Mouse (Mus musculus) macrophage (primary cell): ENCODE results near the gene Dnase1l3. TPM values are rescaled to one million over a fixed set of nuclear protein-coding genes. Genes with fewer than 3 reads are reported as not detected.

Experiments used
- H3K27ac ChIP-seq: fragments of 350-480 bp; formaldehyde crosslinking; 2 replicates; pipeline ENCODE4 v1.9.0; 2021
- H3K36me3 ChIP-seq: fragments of 350-480 bp; formaldehyde crosslinking; 2 replicates; pipeline ENCODE4 v1.9.0; 2021; ENCODE audit errors: inconsistent target
- H3K4me3 ChIP-seq: fragments of 350-480 bp; formaldehyde crosslinking; 2 replicates; pipeline ENCODE4 v1.9.0; 2021; ENCODE audit errors: inconsistent target
- H3K79me2 ChIP-seq: fragments of 350-480 bp; formaldehyde crosslinking; 2 replicates; pipeline ENCODE4 v1.9.0; 2021; ENCODE audit errors: inconsistent target
- WGBS: methylation state at CpG from one replicate; pipeline ENCODE4 v1.1.7; 2026; ENCODE audit warnings: inconsistent platforms; ENCODE audit not compliant: missing documents; 5-methylcytosine and 5-hydroxymethylcytosine counted together
- polyA plus RNA-seq: library from polyadenylated mRNA; stranded (reverse); fragments of 250-400 nt; gene quantifications from 3 replicates; pipeline ENCODE4 v1.2.4, GENCODE M21; 2018; ENCODE audit warnings: inconsistent platforms

Gene Dnase1l3
- polyA plus RNA-seq, 1 experiment from 2014 or later: 0.40 TPM

DNA sequence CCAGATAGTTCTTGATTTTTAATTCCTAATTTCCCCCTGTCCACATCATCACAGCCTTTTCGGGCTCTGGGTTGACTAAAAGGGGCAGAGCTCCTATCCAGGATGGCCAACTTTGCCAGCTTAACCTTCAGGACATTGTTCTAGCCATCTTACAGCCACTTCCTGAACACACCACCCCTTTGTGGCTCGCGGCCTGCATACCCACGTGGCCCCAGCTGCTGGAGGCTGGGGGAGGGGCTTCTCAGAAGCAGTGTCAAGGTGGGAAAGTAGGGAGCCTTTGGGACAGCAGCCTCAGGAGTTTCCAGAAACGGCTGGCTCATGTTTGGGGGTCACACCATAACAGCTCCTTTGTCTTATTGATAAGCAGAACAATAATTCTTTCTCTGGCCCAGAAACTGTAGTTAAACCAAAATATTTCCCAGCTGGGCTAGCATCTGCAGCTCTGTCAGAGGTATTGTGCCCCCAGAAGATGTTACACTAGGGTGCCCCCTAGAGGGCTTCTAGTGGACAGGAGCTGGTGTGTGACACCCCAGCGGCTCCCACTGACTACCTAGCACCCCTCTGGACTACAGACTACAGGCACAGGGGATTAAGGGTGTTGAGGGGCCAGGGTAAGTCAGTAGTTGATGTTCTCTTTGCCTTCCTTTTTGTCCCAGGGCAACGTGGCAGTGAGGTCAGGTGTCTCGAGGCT, 49.9 kb downstream of the Dnase1l3 start:
- Histone ChIP-seq H3K4me3 (no peak overlapping the region), H3K79me2 (no peaks in the 10 kb centered on the region), H3K36me3 (no peaks in the 10 kb centered on the region), H3K27ac (no peak overlapping the region)
- WGBS: 42% methylated on average over 8 of the region's 8 CpGs

GRCm38 (mm10) chr14:7943801-7944135, 50.6 kb downstream of the Dnase1l3 start:
- no peak overlapping the region for H3K4me3 ChIP-seq
- H3K79me2 ChIP-seq: no peaks in the 10 kb centered on the region
- H3K27ac ChIP-seq: no peak overlapping the region
- H3K36me3 ChIP-seq: no peaks in the 10 kb centered on the region
- 89% methylated on average over 3 of the region's 3 CpGs for WGBS

DNA sequence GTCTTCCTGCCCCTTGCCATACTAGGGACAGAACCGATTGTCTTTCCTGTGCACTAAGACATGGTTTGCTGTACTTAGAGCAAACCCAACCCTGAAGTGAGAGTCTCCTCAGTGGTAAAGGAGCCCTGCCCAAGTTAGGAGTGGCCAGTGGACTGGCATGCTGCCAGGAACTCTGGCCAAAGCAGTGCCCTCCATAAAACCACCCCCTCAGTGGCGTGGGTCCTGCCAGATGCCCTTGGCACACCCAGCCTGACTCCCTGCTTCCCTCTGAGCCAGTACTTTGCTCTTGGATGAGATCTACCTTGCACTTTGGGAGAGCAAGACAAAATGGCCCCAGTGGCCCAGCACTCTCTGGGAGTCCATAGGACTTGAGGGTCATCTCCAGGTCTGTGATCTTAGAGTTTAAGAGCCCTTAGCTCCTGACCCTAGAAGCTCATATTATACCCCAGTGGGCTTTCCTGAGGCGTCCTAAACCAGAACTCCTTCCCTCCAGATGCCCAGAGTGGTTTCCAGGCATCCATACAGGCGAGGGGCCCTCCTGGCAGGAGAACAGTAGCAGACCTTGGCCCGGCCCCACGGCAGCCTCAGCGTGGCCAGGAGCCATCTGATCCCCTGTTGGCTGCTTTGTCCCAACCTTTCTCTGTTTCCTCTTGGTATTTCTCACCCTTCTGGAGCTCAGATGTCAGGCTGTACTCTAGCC, 51.1 kb downstream of the Dnase1l3 start:
- 90% methylated on average over 7 of the region's 7 CpGs for WGBS
- H3K79me2 ChIP-seq: no peaks in the 10 kb centered on the region
- H3K4me3 ChIP-seq: no peak overlapping the region
- no peaks in the 10 kb centered on the region for H3K36me3 ChIP-seq
- H3K27ac ChIP-seq: no peak overlapping the region

GRCm38 (mm10) chr14:7941413-7941812, 53.0 kb downstream of the Dnase1l3 start:
- WGBS: 95% methylated on average over 5 of the region's 5 CpGs
- no peak overlapping the region for H3K4me3 ChIP-seq
- H3K36me3 ChIP-seq: no peaks in the 10 kb centered on the region
- no peaks in the 10 kb centered on the region for H3K79me2 ChIP-seq
- H3K27ac ChIP-seq: no peak overlapping the region

- 98% methylated on average over 19 of the region's 19 CpGs for WGBS
- H3K36me3 ChIP-seq: no peaks in the 10 kb centered on the region
- H3K79me2 ChIP-seq: no peaks in the 10 kb centered on the region
- H3K27ac ChIP-seq: no peak overlapping the region
- no peak overlapping the region for H3K4me3 ChIP-seq
These were observed 55.3 kb downstream of the Dnase1l3 start for GRCm38 (mm10) chr14:7938809-7939784.

DNA sequence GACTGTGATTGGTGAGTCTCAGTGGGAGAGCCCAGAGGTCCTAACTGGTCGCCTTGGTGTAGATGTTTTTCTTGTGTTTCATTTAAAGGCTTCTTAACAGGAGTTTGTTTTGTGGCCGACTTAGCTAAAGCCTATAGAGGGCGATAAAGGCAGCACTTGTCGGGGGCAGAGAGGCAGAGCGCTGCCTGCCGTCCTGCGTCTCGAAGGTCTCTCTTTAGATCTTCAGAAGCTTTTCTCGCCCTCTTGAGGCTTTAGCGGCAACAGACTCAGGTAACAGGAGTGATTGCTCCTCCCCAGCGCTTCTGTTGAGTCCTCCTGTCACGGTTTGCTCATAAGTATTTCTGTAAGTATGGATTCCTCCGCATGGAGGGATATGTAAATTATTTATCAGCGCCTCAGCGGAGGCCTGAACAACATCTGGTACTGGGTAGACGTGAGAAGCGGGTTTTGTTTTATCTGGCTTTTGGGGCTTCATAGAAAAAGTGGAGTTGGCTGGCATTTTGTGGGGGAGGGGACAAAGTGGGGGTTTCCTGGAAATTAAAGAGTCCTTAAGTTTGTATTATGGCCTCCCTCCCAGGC, 57.2 kb downstream of the Dnase1l3 start:
- Histone ChIP-seq H3K36me3 (no peaks in the 10 kb centered on the region), H3K79me2 (no peaks in the 10 kb centered on the region)
- 43% methylated on average over 17 of the region's 17 CpGs for WGBS

DNA sequence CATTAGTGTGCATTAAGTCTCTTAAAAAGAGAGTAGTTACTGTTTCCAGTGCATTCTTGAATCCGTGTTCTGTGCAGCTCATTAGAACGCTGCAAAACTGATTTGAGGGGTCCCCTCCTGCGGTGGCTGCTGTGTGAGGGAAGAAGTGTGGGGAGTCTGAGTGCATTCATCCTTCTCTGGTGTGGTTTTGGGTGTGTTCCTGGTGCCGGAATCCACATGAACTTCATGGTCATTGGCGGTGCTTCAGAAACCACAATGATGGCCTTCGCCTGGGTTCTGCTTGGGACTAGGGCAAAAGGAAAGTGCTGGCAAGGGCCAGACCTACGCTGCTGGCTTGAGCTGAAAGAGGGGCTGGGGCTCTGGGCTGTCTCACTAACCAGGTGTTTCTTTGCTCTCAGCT, 60.2 kb downstream of the Dnase1l3 start:
- Histone ChIP-seq H3K36me3 (no peaks in the 10 kb centered on the region), H3K4me3 (no peak overlapping the region), H3K27ac (no peak overlapping the region), H3K79me2 (no peaks in the 10 kb centered on the region)
- whole genome bisulfite sequencing: 45% methylated on average over 7 of the region's 7 CpGs

More for the DNA sequence above, 57.2 kb downstream of the Dnase1l3 start:
- Histone ChIP-seq H3K4me3 (no peak overlapping the region), H3K27ac (no peak overlapping the region)

DNA sequence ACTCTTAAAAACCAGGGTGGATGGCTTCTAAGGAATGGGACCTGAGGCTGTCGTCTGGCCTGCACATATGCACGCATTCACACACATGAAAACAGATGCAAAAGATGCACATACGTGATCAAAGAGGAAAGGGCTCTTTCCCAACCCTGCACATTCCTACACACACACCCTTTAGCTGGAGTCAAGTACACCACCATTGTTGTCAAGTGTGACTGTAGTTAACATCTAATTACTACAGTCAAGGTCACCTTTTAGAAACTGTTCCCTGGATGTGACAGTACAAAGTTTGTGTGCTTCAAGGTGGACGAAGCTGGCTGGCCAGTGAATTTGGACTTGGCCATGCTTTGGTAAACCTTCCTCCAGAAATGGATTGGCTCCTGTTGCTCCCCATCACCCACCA, 62.2 kb downstream of the Dnase1l3 start:
- Histone ChIP-seq H3K36me3 (no peaks in the 10 kb centered on the region), H3K79me2 (no peaks in the 10 kb centered on the region), H3K27ac (no peak overlapping the region), H3K4me3 (no peak overlapping the region)
- 94% methylated on average over 4 of the region's 4 CpGs for WGBS

DNA sequence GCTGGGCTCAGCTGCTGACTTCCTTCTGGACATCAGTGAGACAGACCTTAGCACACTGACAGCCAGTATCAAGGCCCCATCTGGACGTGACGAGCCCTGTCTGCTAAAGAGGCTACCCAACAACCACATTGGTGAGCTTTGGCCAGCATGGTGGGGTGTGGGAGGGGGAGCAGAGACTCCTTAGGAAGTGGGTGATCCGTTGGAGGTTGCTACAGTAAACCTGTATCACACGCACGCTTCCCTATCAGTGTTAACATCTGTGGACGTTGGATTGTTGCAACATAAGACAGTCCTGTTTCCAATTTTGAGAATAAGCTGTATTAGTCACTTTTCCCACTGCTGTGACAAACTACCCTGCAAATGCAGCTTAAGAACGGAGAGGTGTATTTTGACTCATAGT, 65.3 kb downstream of the Dnase1l3 start:
- Histone ChIP-seq H3K79me2 (no peaks in the 10 kb centered on the region), H3K4me3 (no peak overlapping the region), H3K36me3 (no peaks in the 10 kb centered on the region), H3K27ac (no peak overlapping the region)
- 38% methylated on average over 7 of the region's 7 CpGs for WGBS

DNA sequence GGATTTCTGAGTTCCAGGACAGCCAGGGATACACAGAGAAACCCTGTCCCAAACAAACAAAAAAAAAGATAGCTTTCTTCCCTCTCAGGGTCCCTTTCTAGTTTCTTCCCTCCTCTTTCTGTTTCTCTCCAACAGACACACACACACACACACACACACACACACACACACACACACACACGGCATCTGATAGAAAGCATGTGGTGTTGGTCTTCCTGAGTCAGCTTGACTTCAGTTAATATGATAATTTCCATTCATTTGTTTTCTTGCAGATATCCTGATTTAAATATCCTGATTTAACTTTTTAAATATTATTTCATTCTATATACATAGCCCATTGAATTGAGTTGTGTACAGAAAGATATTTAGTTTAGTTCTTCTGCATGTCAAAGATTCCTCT, 66.0 kb downstream of the Dnase1l3 start:
- H3K79me2 ChIP-seq: no peaks in the 10 kb centered on the region
- WGBS: 40% methylated on average over 1 of the region's 1 CpGs
- H3K27ac ChIP-seq: no peak overlapping the region
- H3K4me3 ChIP-seq: no peak overlapping the region
- H3K36me3 ChIP-seq: no peaks in the 10 kb centered on the region

- Histone ChIP-seq H3K36me3 (no peaks in the 10 kb centered on the region), H3K79me2 (no peaks in the 10 kb centered on the region)
These were observed 70.7 kb downstream of the Dnase1l3 start for GRCm38 (mm10) chr14:7923635-7924034.

DNA sequence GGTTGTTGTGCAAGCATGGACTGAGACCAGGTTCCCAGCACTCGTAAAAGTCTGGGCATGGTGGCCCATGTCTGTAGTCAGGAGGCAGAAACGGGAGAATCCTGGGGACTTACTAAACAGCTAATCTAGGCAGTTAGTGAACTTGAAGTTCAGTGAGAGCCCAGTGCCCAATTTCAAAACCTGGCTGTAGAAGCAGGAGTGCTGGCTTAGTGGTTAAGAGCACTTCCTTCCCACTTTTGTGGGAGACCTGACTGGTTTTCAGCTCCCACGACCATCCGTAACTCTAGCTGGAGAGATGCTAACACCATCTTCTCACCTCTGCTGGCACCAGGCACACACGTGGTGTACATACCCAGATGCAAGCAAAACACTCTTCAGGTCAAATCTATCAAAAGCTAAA, 72.9 kb downstream of the Dnase1l3 start:
- WGBS: 28% methylated on average over 5 of the region's 5 CpGs
- no peaks in the 10 kb centered on the region for H3K36me3 ChIP-seq
- no peak overlapping the region for H3K4me3 ChIP-seq
- no peak overlapping the region for H3K27ac ChIP-seq
- no peaks in the 10 kb centered on the region for H3K79me2 ChIP-seq

More at GRCm38 (mm10) chr14:7923635-7924034, 70.7 kb downstream of the Dnase1l3 start:
- no peak overlapping the region for H3K27ac ChIP-seq
- no peak overlapping the region for H3K4me3 ChIP-seq

DNA sequence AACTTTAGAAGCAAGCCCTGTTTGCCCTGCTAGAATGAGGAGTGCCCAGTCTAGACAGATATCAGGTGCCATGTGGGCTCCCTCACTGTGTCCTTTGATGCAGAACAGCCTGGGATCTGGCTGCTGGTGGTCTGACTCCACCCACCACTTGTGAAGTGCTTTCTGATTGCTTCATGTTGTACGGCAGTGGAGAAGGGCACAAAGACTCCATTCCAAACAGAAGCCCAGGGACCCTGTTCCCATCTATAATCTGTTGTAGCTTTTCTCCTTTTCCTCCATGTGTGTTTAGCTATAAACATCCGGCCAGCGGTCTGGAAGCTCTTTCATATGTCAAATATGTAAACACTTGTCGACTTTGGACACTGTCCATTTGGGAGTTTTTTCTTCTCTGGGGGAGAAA, 74.5 kb downstream of the Dnase1l3 start:
- Histone ChIP-seq H3K27ac (no peak overlapping the region), H3K79me2 (no peaks in the 10 kb centered on the region), H3K4me3 (no peak overlapping the region), H3K36me3 (no peaks in the 10 kb centered on the region)
- 89% methylated on average over 4 of the region's 4 CpGs for WGBS

- Histone ChIP-seq H3K36me3 (no peaks in the 10 kb centered on the region), H3K27ac (no peak overlapping the region)
- 45% methylated on average over 5 of the region's 5 CpGs for WGBS
These were observed 75.1 kb downstream of the Dnase1l3 start for GRCm38 (mm10) chr14:7919309-7919708.

More at GRCm38 (mm10) chr14:7919309-7919708, 75.1 kb downstream of the Dnase1l3 start:
- H3K4me3 ChIP-seq: no peak overlapping the region
- H3K79me2 ChIP-seq: no peaks in the 10 kb centered on the region
